Mouse (Mus musculus) stomach, embryonic 14.5 days (tissue): ENCODE measurements around the gene 5530401A14Rik. TPM values are rescaled to one million over a fixed set of nuclear protein-coding genes. Genes with fewer than 3 reads are reported as not detected.

ENCODE experiments used
- ATAC-seq: fragments of 200-750 bp; cut with Nextera tagmentation; 2 replicates; pipeline ENCODE4 v1.8.0; 2017; ENCODE audit warnings: low read depth, moderate TSS enrichment; ENCODE audit not compliant: insufficient number of reproducible peaks, insufficient read depth, low FRiP score
- H3K27ac ChIP-seq: fragments of 300-500 bp; sonication (generic); 2 replicates; pipeline ENCODE4 v1.5.1; 2014; ENCODE audit warnings: mild to moderate bottlenecking, low read length, moderate library complexity, mixed read lengths
- H3K27me3 ChIP-seq: fragments of 300-500 bp; sonication (generic); 2 replicates; pipeline ENCODE4 v1.6.1; 2014; ENCODE audit warnings: low read length, control low read depth, mixed read lengths; ENCODE audit not compliant: control insufficient read depth, insufficient read depth
- H3K36me3 ChIP-seq: fragments of 300-500 bp; sonication (generic); 2 replicates; pipeline ENCODE4 v1.6.1; 2014; ENCODE audit warnings: mild to moderate bottlenecking, control low read depth, low read length, moderate library complexity, mixed read lengths; ENCODE audit not compliant: control insufficient read depth, insufficient read depth
- H3K4me1 ChIP-seq: fragments of 300-500 bp; sonication (generic); 2 replicates; pipeline ENCODE4 v1.6.1; 2014; ENCODE audit warnings: low read length, control low read depth, mixed read lengths; ENCODE audit not compliant: control insufficient read depth, insufficient read depth
- H3K4me2 ChIP-seq: fragments of 300-500 bp; sonication (generic); replicated peaks from 2 replicates; pipeline ENCODE4 v1.6.1; 2014; ENCODE audit warnings: low read depth, low read length, control low read depth
- H3K4me3 ChIP-seq: fragments of 300-500 bp; sonication (generic); 2 replicates; pipeline ENCODE4 v1.5.1; 2014; ENCODE audit warnings: low read depth, low read length, control low read depth
- H3K9ac ChIP-seq: fragments of 300-500 bp; sonication (generic); replicated peaks from 2 replicates; pipeline ENCODE4 v1.6.1; 2014; ENCODE audit warnings: low read depth, mild to moderate bottlenecking, control low read depth, low read length, moderate library complexity, mixed read lengths
- H3K9me3 ChIP-seq: fragments of 300-500 bp; sonication (generic); 2 replicates; pipeline ENCODE4 v1.6.1; 2016; ENCODE audit warnings: low read depth, low read length, control low read depth; ENCODE audit not compliant: control insufficient read depth
- WGBS: fragments of 180-500 bp; shearing (Covaris S2); extraction: QIAGEN DNeasy Blood & Tissue Kit; methylation state at CpG from one replicate; pipeline ENCODE4 v1.1.7; 2014; 5-methylcytosine and 5-hydroxymethylcytosine counted together
- polyA plus RNA-seq: library from polyadenylated mRNA; unstranded; fragments of >200 nt; fragmentation: Nextera tagmentation; extraction: Ambion mirVana; gene quantifications from 2 replicates; pipeline ENCODE4 v1.2.1, GENCODE M21; 2014

Gene 5530401A14Rik
- polyA plus RNA-seq, 1 experiment from 2014 or later: not detected

- Histone ChIP-seq H3K27me3 (no peaks in the 10 kb centered on the region), H3K9me3 (no peaks in the 10 kb centered on the region), H3K4me2 (no peak overlapping the region), H3K4me3 (no peak overlapping the region), H3K9ac (no peak overlapping the region), H3K27ac (no peak overlapping the region), H3K36me3 (no peaks in the 10 kb centered on the region), H3K4me1 (no peaks in the 10 kb centered on the region)
- WGBS: 13% methylated on average over 1 of the region's 1 CpGs
- no peak for ATAC-seq
Observed at GRCm38 (mm10) chr11:81847773-81848490, 12.5 kb upstream of the 5530401A14Rik start.

- H3K4me1 ChIP-seq: no peaks in the 10 kb centered on the region
- H3K27me3 ChIP-seq: no peaks in the 10 kb centered on the region
- H3K4me2 ChIP-seq: no peak overlapping the region
- H3K36me3 ChIP-seq: no peaks in the 10 kb centered on the region
- WGBS: 63% methylated on average over 10 of the region's 10 CpGs
- no peak for ATAC-seq
- H3K27ac ChIP-seq: no peak overlapping the region
- no peak overlapping the region for H3K4me3 ChIP-seq
- no peak overlapping the region for H3K9ac ChIP-seq
- H3K9me3 ChIP-seq: no peaks in the 10 kb centered on the region
Observed at GRCm38 (mm10) chr11:81865661-81866382, 5.3 kb downstream of the 5530401A14Rik start.

GRCm38 (mm10) chr11:81871506-81872213 lies 11.2 kb downstream of the 5530401A14Rik start:
- Histone ChIP-seq H3K4me1 (no peaks in the 10 kb centered on the region), H3K27ac (no peak overlapping the region), H3K27me3 (no peaks in the 10 kb centered on the region), H3K36me3 (no peaks in the 10 kb centered on the region), H3K4me2 (no peak overlapping the region), H3K9me3 (no peaks in the 10 kb centered on the region), H3K4me3 (no peak overlapping the region), H3K9ac (no peak overlapping the region)
- WGBS: 30% methylated on average over 9 of the region's 9 CpGs
- no peak for ATAC-seq

GRCm38 (mm10) chr11:81896511-81896910 lies 36.0 kb downstream of the 5530401A14Rik start:
- no peak for ATAC-seq
- no peak overlapping the region for H3K4me2 ChIP-seq
- no peak overlapping the region for H3K4me3 ChIP-seq
- WGBS: 83% methylated on average over 6 of the region's 6 CpGs
- H3K9ac ChIP-seq: no peak overlapping the region
- H3K9me3 ChIP-seq: no peaks in the 10 kb centered on the region
- H3K27me3 ChIP-seq: no peaks in the 10 kb centered on the region
- H3K4me1 ChIP-seq: no peaks in the 10 kb centered on the region
- H3K36me3 ChIP-seq: no peaks in the 10 kb centered on the region
- no peak overlapping the region for H3K27ac ChIP-seq

GRCm38 (mm10) chr11:81897547-81898354 lies 37.3 kb downstream of the 5530401A14Rik start:
- Histone ChIP-seq H3K4me2 (no peak overlapping the region), H3K27me3 (no peaks in the 10 kb centered on the region), H3K36me3 (no peaks in the 10 kb centered on the region), H3K4me1 (no peaks in the 10 kb centered on the region), H3K4me3 (no peak overlapping the region), H3K9me3 (no peaks in the 10 kb centered on the region), H3K9ac (no peak overlapping the region), H3K27ac (no peak overlapping the region)
- WGBS: 6% methylated on average over 8 of the region's 8 CpGs
- ATAC-seq: no peak

GRCm38 (mm10) chr11:81902318-81902717 lies 41.8 kb downstream of the 5530401A14Rik start:
- Histone ChIP-seq H3K27ac (no peak overlapping the region), H3K4me2 (no peak overlapping the region), H3K4me1 (no peaks in the 10 kb centered on the region), H3K27me3 (no peaks in the 10 kb centered on the region), H3K4me3 (no peak overlapping the region), H3K36me3 (no peaks in the 10 kb centered on the region), H3K9ac (no peak overlapping the region), H3K9me3 (no peaks in the 10 kb centered on the region)
- ATAC-seq: no peak

- Histone ChIP-seq H3K4me3 (no peak overlapping the region), H3K27ac (no peak overlapping the region), H3K4me1 (no peaks in the 10 kb centered on the region), H3K27me3 (no peaks in the 10 kb centered on the region), H3K9me3 (no peaks in the 10 kb centered on the region), H3K4me2 (no peak overlapping the region), H3K36me3 (no peaks in the 10 kb centered on the region), H3K9ac (no peak overlapping the region)
- 69% methylated on average over 1 of the region's 1 CpGs for WGBS
- no peak for ATAC-seq
Observed at GRCm38 (mm10) chr11:81908760-81909159, 48.3 kb downstream of the 5530401A14Rik start.

GRCm38 (mm10) chr11:81909397-81909894 lies 49.0 kb downstream of the 5530401A14Rik start:
- Histone ChIP-seq H3K4me1 (no peaks in the 10 kb centered on the region), H3K4me2 (no peak overlapping the region), H3K27ac (no peak overlapping the region), H3K27me3 (no peaks in the 10 kb centered on the region), H3K36me3 (no peaks in the 10 kb centered on the region), H3K9ac (no peak overlapping the region), H3K9me3 (no peaks in the 10 kb centered on the region), H3K4me3 (no peak overlapping the region)
- no peak for ATAC-seq
- WGBS: 66% methylated on average over 5 of the region's 5 CpGs
